Mouse (Mus musculus) liver, embryonic 14.5 days (tissue): Measurements from ENCODE around the gene Rasgef1b.

Experiments used
- CTCF ChIP-seq: IDR thresholded peaks from 2 replicates; pipeline ENCODE4 v1.5.1; 2016; ENCODE audit warnings: antibody characterized with exemption, low read depth, control low read depth
- EP300 ChIP-seq: IDR thresholded peaks from 2 replicates; pipeline ENCODE4 v1.6.1; 2016; ENCODE audit warnings: antibody characterized with exemption, low read depth

GRCm38 (mm10) chr5:99382786-99383185 lies 346.1 kb downstream of the Rasgef1b start:
- no peak for TF ChIP-seq CTCF
- no peak for TF ChIP-seq EP300
